Mouse (Mus musculus): Measurements from ENCODE around the gene Psen2.

Psen2 gene

GRCm38 (mm10) chr1:180274725-180275308 lies 11.6 kb upstream of the Psen2 start:
- peak; percentile 7 for DNase-seq

- no peak for DNase-seq
Measured at GRCm38 (mm10) chr1:180269033-180269432, 5.8 kb upstream of the Psen2 start.

GRCm38 (mm10) chr1:180268249-180269031 lies 5.2 kb upstream of the Psen2 start:
- peak; percentile 88 for DNase-seq

GRCm38 (mm10) chr1:180267151-180267550 lies 3.9 kb upstream of the Psen2 start:
- no peak for DNase-seq

GRCm38 (mm10) chr1:180265399-180265798 lies 2.2 kb upstream of the Psen2 start:
- peak; percentile 80 for DNase-seq

GRCm38 (mm10) chr1:180264851-180265250 lies 1.6 kb upstream of the Psen2 start:
- DNase-seq: no peak

- DNase-seq: no peak
Measured at GRCm38 (mm10) chr1:180264389-180264788, 1.2 kb upstream of the Psen2 start.

GRCm38 (mm10) chr1:180261857-180262570 lies 1.2 kb downstream of the Psen2 start:
- peak; percentile 65 for DNase-seq

- no peak for DNase-seq
Measured at GRCm38 (mm10) chr1:180261415-180261814, 1.8 kb downstream of the Psen2 start.

GRCm38 (mm10) chr1:180260886-180261285 lies 2.4 kb downstream of the Psen2 start:
- no peak for DNase-seq

GRCm38 (mm10) chr1:180259753-180260152 lies 3.5 kb downstream of the Psen2 start:
- no peak for DNase-seq

- DNase-seq: no peak
Measured at GRCm38 (mm10) chr1:180257446-180257845, 5.8 kb downstream of the Psen2 start.

GRCm38 (mm10) chr1:180256866-180257265 lies 6.4 kb downstream of the Psen2 start:
- DNase-seq: no peak

- peak; percentile 99 for DNase-seq
Measured at GRCm38 (mm10) chr1:180256138-180256674, 7.0 kb downstream of the Psen2 start.

GRCm38 (mm10) chr1:180255294-180256117 lies 7.7 kb downstream of the Psen2 start:
- DNase-seq: peak; percentile 42

- peak; percentile 45 for DNase-seq
Measured at GRCm38 (mm10) chr1:180254316-180254715, 8.9 kb downstream of the Psen2 start.

GRCm38 (mm10) chr1:180252656-180253190 lies 10.5 kb downstream of the Psen2 start:
- no peak for DNase-seq

GRCm38 (mm10) chr1:180251176-180252048 lies 11.8 kb downstream of the Psen2 start:
- DNase-seq: peak; percentile 36

GRCm38 (mm10) chr1:180250441-180250830 lies 12.8 kb downstream of the Psen2 start:
- no peak for DNase-seq

- DNase-seq: peak; percentile 61
Measured at GRCm38 (mm10) chr1:180249666-180250440, 13.4 kb downstream of the Psen2 start.
